Mouse (Mus musculus) liver, embryonic 18 days (tissue): ENCODE results near the gene Chfr. TPM values are rescaled to one million over a fixed set of nuclear protein-coding genes. Genes with fewer than 3 reads are reported as not detected.

Experiments
- polyA plus RNA-seq: library from polyadenylated mRNA; depleted of rRNA; stranded (reverse); fragments of >200 nt; gene quantifications from 2 replicates; pipeline ENCODE4 v1.2.3, GENCODE M21; 2012; rRNA removed

Chfr gene
- 13.6 TPM in 2 replicates for polyA plus RNA-seq

GRCm38 (mm10) chr5:110135293-110136086 is at the start of gene Chfr:
Gene Chfr, plus strand, starts transcription at chr5:110135842.

GRCm38 (mm10) chr5:110094030-110094846 is 41.4 kb upstream of the Chfr start, which contains the start of gene Gm35315:
Gene Gm35315, minus strand, starts transcription at chr5:110094420.

DNA sequence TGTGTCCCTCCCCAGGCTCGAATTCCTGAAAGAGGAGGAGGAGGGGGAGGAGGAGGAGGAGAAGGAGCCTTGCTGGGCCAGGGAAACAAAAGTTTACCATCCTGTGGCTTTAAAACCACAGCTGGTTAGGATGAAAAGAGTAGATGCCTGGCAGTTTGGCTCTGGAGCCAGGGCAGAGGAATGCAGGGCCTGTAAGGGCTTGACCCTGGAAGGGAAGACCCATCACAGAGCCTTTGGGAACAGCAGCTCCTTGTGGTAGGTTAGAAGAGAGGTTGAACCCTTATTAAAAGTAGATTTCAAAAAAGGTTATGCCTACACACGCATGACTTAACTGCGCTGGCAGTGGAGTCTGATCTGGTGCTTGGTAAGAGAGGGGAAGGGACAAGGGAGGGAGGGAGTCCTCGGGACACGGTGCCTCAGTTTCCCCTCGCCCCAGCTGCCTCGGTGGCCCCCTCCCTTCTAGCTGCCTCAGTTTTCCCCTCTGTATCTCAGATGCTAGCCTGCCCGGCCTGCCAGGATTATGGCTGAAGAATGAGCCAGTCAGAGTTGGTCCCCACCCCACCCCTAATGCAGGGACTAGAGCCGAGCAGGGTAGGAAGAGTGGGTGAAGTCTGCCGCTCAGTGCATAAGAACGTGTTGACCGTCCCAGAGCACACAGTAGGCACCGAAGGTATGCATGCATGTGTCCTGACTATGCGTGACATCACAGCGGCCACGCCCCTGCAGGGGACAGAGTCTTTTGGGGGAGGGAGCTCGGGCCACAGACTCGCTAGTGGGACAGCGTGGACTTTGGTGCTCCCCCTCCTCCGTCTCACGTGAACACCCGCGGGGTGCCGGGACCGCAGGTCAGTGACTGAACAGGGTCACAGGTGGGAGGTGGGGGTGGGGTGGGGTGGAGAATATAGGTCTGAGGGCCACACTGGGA is 35.7 kb upstream of the Chfr start, which contains the start of gene Plcxd1:
Plcxd1 (plus strand) TSS at position 314 of the 925 bp plus-strand sequence.

DNA sequence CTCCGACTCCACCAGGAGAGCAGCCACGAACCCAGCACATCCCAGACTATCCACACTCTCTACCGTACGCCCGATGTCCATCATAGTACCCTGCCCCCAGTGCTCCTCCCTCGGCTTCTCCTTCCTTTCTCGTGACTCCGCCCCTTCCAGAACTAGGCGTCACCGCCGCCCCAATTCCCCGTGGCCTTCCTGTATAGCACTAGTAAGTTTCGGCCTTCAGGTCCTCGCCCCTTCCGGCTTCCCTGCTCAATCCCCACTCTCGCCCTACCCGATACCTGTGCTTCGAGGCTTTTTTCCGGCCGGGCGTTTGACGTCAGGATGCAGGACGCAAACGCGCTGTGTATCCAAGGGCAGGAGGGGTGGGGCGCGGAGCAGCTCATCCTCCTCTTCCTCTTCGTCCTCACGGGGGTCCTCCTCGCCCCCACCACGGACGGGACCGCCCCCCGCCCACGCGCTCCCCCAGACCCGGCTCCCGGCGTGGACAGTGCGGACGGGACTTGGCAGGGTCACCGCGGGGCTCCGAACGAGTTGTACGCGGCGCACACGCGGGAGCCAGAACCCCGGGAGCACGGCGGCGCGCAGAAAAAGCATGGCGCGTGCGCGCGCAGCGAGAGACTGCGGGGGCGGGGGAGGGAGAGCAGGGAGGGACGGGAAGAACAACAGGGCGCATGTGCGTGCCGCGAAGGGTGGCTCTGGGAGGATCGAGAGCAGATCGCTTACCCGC is 27.9 kb upstream of the Chfr start, which contains the start of gene Gtpbp6:
Gtpbp6 (minus strand) TSS at position 617 of the 724 bp plus-strand sequence.

GRCm38 (mm10) chr5:110109991-110110441 is 25.6 kb upstream of the Chfr start, which contains the start of gene Zfp605:
Gene Zfp605, plus strand, starts transcription at chr5:110110092.

GRCm38 (mm10) chr5:110176362-110177020 is 40.8 kb downstream of the Chfr start, which contains the start of gene Golga3:
Gene Golga3, plus strand, starts transcription at chr5:110176701.

Other genes starting within 250 kb of the Chfr start
- 0.01 and 0.05 TPM in 2 replicates for gene Gm15446, start 212.4 kb upstream of the Chfr start, polyA plus RNA-seq
- gene Zfp932, start 139.3 kb upstream of the Chfr start, polyA plus RNA-seq = 3.7 and 3.8 TPM in 2 replicates
- 0.66 and 0.79 TPM in 2 replicates for gene Gm17655, start 63.3 kb upstream of the Chfr start, polyA plus RNA-seq
- gene Gm35315, start 41.4 kb upstream of the Chfr start, polyA plus RNA-seq = 0.76 and 0.86 TPM in 2 replicates
- 0.06 and 0.07 TPM in 2 replicates for gene Plcxd1, start 35.9 kb upstream of the Chfr start, polyA plus RNA-seq
- 21.1 and 24.2 TPM in 2 replicates for gene Gtpbp6, start 27.6 kb upstream of the Chfr start, polyA plus RNA-seq
- gene Zfp605, start 25.8 kb upstream of the Chfr start, polyA plus RNA-seq = 0.55 and 0.60 TPM in 2 replicates
- 5.2 and 6.3 TPM in 2 replicates for gene Golga3, start 40.9 kb downstream of the Chfr start, polyA plus RNA-seq
- gene Ankle2, start 95.2 kb downstream of the Chfr start, polyA plus RNA-seq = 5.3 and 5.4 TPM in 2 replicates
- gene Pgam5, start 134.1 kb downstream of the Chfr start, polyA plus RNA-seq = 13.6 TPM in 2 replicates
- gene Pxmp2, start 150.3 kb downstream of the Chfr start, polyA plus RNA-seq = 31.9 and 32.3 TPM in 2 replicates
- 7.8 and 7.9 TPM in 2 replicates for gene Pole, start 150.5 kb downstream of the Chfr start, polyA plus RNA-seq
- gene P2rx2, start 207.4 kb downstream of the Chfr start, polyA plus RNA-seq = 0.13 and 0.16 TPM in 2 replicates
- gene Lrcol1, start 208.9 kb downstream of the Chfr start, polyA plus RNA-seq = not detected in 2 replicates